Mouse (Mus musculus): ENCODE measurements at regions not wholly inside any gene's neighbourhood (a gene's known extent, or its start where the extent isn't known, plus 50 kb on each side); places are given as distances from the start of the nearest gene placed in this dataset.

- H3K9me3 ChIP-seq (replicated peaks; ENCODE audit: insufficient read depth, low read length), result no peaks in the 10 kb centered on the region
- H3K4me3 ChIP-seq (ENCODE audit: control insufficient read depth in 1 of 2, insufficient read depth in 1 of 2, low read depth in 2 of 2, low read length in 2 of 2), result no peak overlapping the region
Measured at GRCm38 (mm10) chr17:91336882-91337281, 244.0 kb upstream of the Nrxn1 start.

DNA sequence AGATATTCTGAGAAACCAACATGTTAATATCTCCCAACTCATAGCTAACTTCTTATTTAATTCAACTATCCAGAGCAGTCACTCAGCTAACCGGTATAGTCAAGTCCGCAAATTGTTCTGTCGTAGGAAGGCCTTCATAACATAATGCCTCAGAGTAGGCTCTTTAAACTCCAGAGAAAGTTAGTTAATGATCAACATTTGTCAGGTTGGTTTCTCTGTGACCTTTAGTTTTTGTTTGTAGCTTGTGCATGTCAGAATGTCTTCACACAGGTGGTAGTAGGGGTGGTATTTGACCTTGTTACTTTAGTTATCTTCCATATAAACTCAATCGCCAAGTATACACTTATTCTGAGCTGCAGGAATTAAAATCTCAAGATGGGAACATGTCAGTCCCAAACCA, 240.9 kb upstream of the Nrxn1 start:
- Histone ChIP-seq H3K36me3 (ENCODE audit: control insufficient read depth in 1 of 2, insufficient read depth in 2 of 2, low read length in 2 of 2) (peaks cover 0 to 3% of the 10 kb centered on the region in 2 experiments; a peak in 2 of 4 replicates), H3K9ac (ENCODE audit: control insufficient read depth, low read depth, low read length, poor library complexity, severe bottlenecking) (no peak overlapping the region), H3K9me3 (replicated peaks; ENCODE audit: insufficient read depth, low read length) (no peaks in the 10 kb centered on the region), H3K4me1 (ENCODE audit: control insufficient read depth in 1 of 2, insufficient read depth in 2 of 2, low read length in 2 of 2) (peaks cover 2 to 3% of the 10 kb centered on the region in 2 experiments; a peak in 2 of 4 replicates), H3K27me3 (ENCODE audit: control insufficient read depth in 1 of 2, insufficient read depth in 2 of 2, low read length in 2 of 2) (no peaks in the 10 kb centered on the region), H3K4me3 (ENCODE audit: control insufficient read depth in 1 of 2, insufficient read depth in 1 of 2, low read depth in 2 of 2, low read length in 2 of 2) (no peak overlapping the region), H3K79me2 (ENCODE audit: control insufficient read depth, insufficient read depth, low read length, poor library complexity) (no peaks in the 10 kb centered on the region), H3K27ac (ENCODE audit: control insufficient read depth, low read depth, low read length) (no peak overlapping the region)
- DNase-seq (ENCODE audit: low read depth, low spot score), result no peak
- TF ChIP-seq BHLHE40 (IDR thresholded peaks at IDR 0.05; ENCODE audit: borderline replicate concordance, low read depth, low read length) (no peak), POLR2A (IDR thresholded peaks at IDR 0.05; ENCODE audit: control insufficient read depth in 1 of 2, insufficient read depth in 1 of 2, low read depth in 1 of 2, low read length in 2 of 2, poor library complexity in 1 of 2) (no peak), MYB (IDR thresholded peaks at IDR 0.05; ENCODE audit: low read depth, low read length) (no peak), EP300 (IDR thresholded peaks at IDR 0.05; ENCODE audit: low read depth in 1 of 2, low read length in 2 of 2) (no peak), ZNF384 (IDR thresholded peaks at IDR 0.05; ENCODE audit: low read depth, low read length) (no peak), MAX (IDR thresholded peaks at IDR 0.05; ENCODE audit: low read length) (no peak), TBP (IDR thresholded peaks at IDR 0.05; ENCODE audit: low read depth, low read length) (no peak)

More at GRCm38 (mm10) chr17:91336882-91337281, 244.0 kb upstream of the Nrxn1 start:
- no peak overlapping the region for H3K27ac ChIP-seq (ENCODE audit: control insufficient read depth, low read depth, low read length)
- peaks cover 0 to 3% of the 10 kb centered on the region in 2 experiments; a peak in 2 of 4 replicates for H3K36me3 ChIP-seq (ENCODE audit: control insufficient read depth in 1 of 2, insufficient read depth in 2 of 2, low read length in 2 of 2)
- H3K4me1 ChIP-seq (ENCODE audit: control insufficient read depth in 1 of 2, insufficient read depth in 2 of 2, low read length in 2 of 2), result peaks cover 2 to 3% of the 10 kb centered on the region in 2 experiments; a peak in 2 of 4 replicates
- H3K9ac ChIP-seq (ENCODE audit: control insufficient read depth, low read depth, low read length, poor library complexity, severe bottlenecking), result no peak overlapping the region
- DNase-seq (ENCODE audit: low read depth, low spot score), result no peak
- H3K27me3 ChIP-seq (ENCODE audit: control insufficient read depth in 1 of 2, insufficient read depth in 2 of 2, low read length in 2 of 2), result no peaks in the 10 kb centered on the region
- no peaks in the 10 kb centered on the region for H3K79me2 ChIP-seq (ENCODE audit: control insufficient read depth, insufficient read depth, low read length, poor library complexity)
- TF ChIP-seq TBP (IDR thresholded peaks at IDR 0.05; ENCODE audit: low read depth, low read length) (no peak), ZMIZ1 (IDR thresholded peaks at IDR 0.05; ENCODE audit: low read depth, low read length) (no peak), SMC3 (IDR thresholded peaks at IDR 0.05; ENCODE audit: low read depth, low read length) (no peak), NELFE (IDR thresholded peaks at IDR 0.05; ENCODE audit: low read depth, low read length) (no peak), MAX (IDR thresholded peaks at IDR 0.05; ENCODE audit: low read length) (no peak), POLR2A (IDR thresholded peaks at IDR 0.05; ENCODE audit: control insufficient read depth in 1 of 2, insufficient read depth in 1 of 2, low read depth in 1 of 2, low read length in 2 of 2, poor library complexity in 1 of 2) (no peak), CHD2 (IDR thresholded peaks at IDR 0.05; ENCODE audit: low read length) (no peak), ZC3H11A (IDR thresholded peaks at IDR 0.05; ENCODE audit: low read depth, low read length) (no peak), MAZ (IDR thresholded peaks at IDR 0.05; ENCODE audit: low read depth, low read length) (no peak), USF2 (IDR thresholded peaks at IDR 0.05; ENCODE audit: borderline replicate concordance in 1 of 2, insufficient read depth in 1 of 2, low read depth in 1 of 2, low read length in 2 of 2) (no peak), JUND (IDR thresholded peaks at IDR 0.05; ENCODE audit: low read depth, low read length) (no peak), UBTF (IDR thresholded peaks at IDR 0.05; ENCODE audit: borderline replicate concordance, insufficient read depth, low read depth, low read length) (no peak), CTCF (IDR thresholded peaks at IDR 0.05 in 2 of 3, conservative IDR thresholded peaks at IDR 0.05 in 1 of 3; ENCODE audit: control insufficient read depth in 1 of 3, insufficient read depth in 1 of 3, low read depth in 2 of 3, low read length in 3 of 3, poor library complexity in 1 of 3, severe bottlenecking in 1 of 3) (no peak)
